Mouse (Mus musculus) limb, embryonic 14.5 days (tissue): ENCODE measurements around the gene Slc6a1. TPM values are rescaled to one million over a fixed set of nuclear protein-coding genes. Genes with fewer than 3 reads are reported as not detected.

Experiments
- ATAC-seq: fragments of 200-750 bp; cut with Nextera tagmentation; 2 replicates; pipeline ENCODE4 v1.8.0; 2017; ENCODE audit warnings: low read depth, moderate number of reproducible peaks, moderate TSS enrichment; ENCODE audit not compliant: low FRiP score
- DNase-seq: peaks from one replicate; pipeline ENCODE4 v3.0.0-alpha.2; 2015; ENCODE audit warnings: low spot score
- H3K27ac ChIP-seq: fragments of 300-500 bp; sonication (generic); replicated peaks from 2 replicates; pipeline ENCODE4 v1.5.1; 2014; ENCODE audit warnings: low read depth, mild to moderate bottlenecking, low read length, moderate library complexity, mixed read lengths
- H3K27me3 ChIP-seq: fragments of 300-500 bp; sonication (generic); 2 replicates; pipeline ENCODE4 v1.6.1; 2014; ENCODE audit warnings: low read length, mixed read lengths; ENCODE audit not compliant: control insufficient read depth, insufficient read depth
- H3K36me3 ChIP-seq: fragments of 300-500 bp; sonication (generic); 2 replicates; pipeline ENCODE4 v1.6.1; 2014; ENCODE audit warnings: mild to moderate bottlenecking, low read length, moderate library complexity, mixed read lengths; ENCODE audit not compliant: control insufficient read depth, insufficient read depth
- H3K4me1 ChIP-seq: fragments of 300-500 bp; sonication (generic); 2 replicates; pipeline ENCODE4 v1.6.1; 2014; ENCODE audit warnings: antibody characterized with exemption, low read length, mixed read lengths; ENCODE audit not compliant: control insufficient read depth, insufficient read depth
- H3K4me2 ChIP-seq: fragments of 300-500 bp; sonication (generic); replicated peaks from 2 replicates; pipeline ENCODE4 v1.6.1; 2014; ENCODE audit warnings: low read depth, mild to moderate bottlenecking, low read length, moderate library complexity; ENCODE audit not compliant: severe bottlenecking
- H3K4me3 ChIP-seq: fragments of 300-500 bp; sonication (generic); replicated peaks from 2 replicates; pipeline ENCODE4 v1.5.1; 2014; ENCODE audit warnings: low read length
- H3K9ac ChIP-seq: fragments of 300-500 bp; sonication (generic); 2 replicates; pipeline ENCODE4 v1.6.1; 2014; ENCODE audit warnings: mild to moderate bottlenecking, low read depth, low read length, moderate library complexity; ENCODE audit not compliant: severe bottlenecking
- H3K9me3 ChIP-seq: fragments of 300-500 bp; sonication (generic); 2 replicates; pipeline ENCODE4 v1.6.1; 2016; ENCODE audit warnings: low read length; ENCODE audit not compliant: control insufficient read depth
- POLR2A ChIP-seq: fragments of 200-500 bp; IDR thresholded peaks from 2 replicates; pipeline ENCODE4 v1.8.0; 2012; ENCODE audit warnings: inconsistent platforms, mild to moderate bottlenecking, moderate library complexity, borderline replicate concordance; ENCODE audit not compliant: insufficient read depth, insufficient read length; ENCODE audit errors: extremely low read depth
- WGBS: fragments of 180-500 bp; shearing (Covaris S2); extraction: QIAGEN DNeasy Blood & Tissue Kit; methylation state at CpG from one replicate; pipeline ENCODE4 v1.1.7; 2014; 5-methylcytosine and 5-hydroxymethylcytosine counted together
- polyA plus RNA-seq, 2 experiments: library from polyadenylated mRNA; depleted of rRNA in 1 of 2; stranded (reverse) in 1 of 2; unstranded in 1 of 2; fragments of >200 nt; fragmentation: Nextera tagmentation in 1 of 2; extraction: Ambion mirVana in 1 of 2; gene quantifications; 2 replicates each; pipeline versions ENCODE4 v1.2.1 to v1.2.3; 2012 to 2014

Gene Slc6a1
- polyA plus RNA-seq, 2 experiments: 0.08 to 0.77 TPM

DNA sequence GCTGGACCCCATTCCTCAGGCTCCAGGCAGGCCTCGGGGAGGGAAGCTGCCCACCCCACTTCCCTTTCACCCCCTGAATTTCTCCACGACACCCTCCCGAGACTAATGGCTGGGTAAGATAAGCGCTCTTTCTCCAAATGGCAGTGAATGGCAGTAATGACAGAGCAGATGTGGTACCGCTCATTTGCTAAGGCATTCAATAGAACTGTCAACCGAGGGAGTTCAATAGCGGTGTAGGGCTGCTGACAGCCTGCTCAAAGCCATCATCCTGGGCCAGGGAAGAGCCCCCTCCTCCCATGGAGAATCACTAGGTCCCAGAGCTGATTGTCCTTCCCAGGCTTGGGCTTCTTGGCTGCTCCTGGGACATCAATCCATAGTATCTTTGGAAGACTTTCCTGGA, 6.7 kb downstream of the Slc6a1 start:
- Histone ChIP-seq H3K27ac (no peak overlapping the region), H3K4me3 (no peak overlapping the region), H3K27me3 (peaks cover 33% of the 10 kb centered on the region), H3K4me1 (no peaks in the 10 kb centered on the region), H3K36me3 (no peaks in the 10 kb centered on the region), H3K9me3 (no peaks in the 10 kb centered on the region), H3K4me2 (no peak overlapping the region), H3K9ac (no peak overlapping the region)
- no peak for TF ChIP-seq POLR2A
- DNase-seq (no peak), ATAC-seq (no peak)
- 44% methylated on average over 7 of the region's 7 CpGs for WGBS

DNA sequence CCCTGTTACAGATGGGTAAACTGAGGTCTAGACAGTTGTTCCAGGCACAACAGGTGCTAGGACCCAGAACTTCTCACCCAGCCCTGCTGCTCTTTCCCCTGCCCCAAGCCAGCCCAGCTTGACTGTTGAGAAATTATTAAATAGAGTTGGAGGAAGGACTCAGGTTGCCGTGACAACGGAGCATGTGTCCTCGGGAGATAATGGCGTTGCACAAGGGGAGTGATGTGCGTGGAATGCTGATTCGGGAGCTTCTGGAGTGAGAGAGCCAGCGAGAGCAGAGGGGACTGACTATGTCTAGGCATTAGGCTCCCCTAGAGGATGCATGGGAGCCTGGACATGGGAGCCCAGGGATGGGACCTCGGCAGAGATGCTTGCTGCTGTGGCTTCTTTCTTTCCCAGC, 7.7 kb downstream of the Slc6a1 start:
- DNase-seq: no peak
- no peak overlapping the region for H3K4me2 ChIP-seq
- no peaks in the 10 kb centered on the region for H3K36me3 ChIP-seq
- H3K9me3 ChIP-seq: no peaks in the 10 kb centered on the region
- 67% methylated on average over 8 of the region's 8 CpGs for WGBS
- no peaks in the 10 kb centered on the region for H3K4me1 ChIP-seq
- no peak for TF ChIP-seq POLR2A
- H3K27ac ChIP-seq: no peak overlapping the region
- ATAC-seq: no peak
- H3K9ac ChIP-seq: no peak overlapping the region
- H3K27me3 ChIP-seq: peaks cover 22% of the 10 kb centered on the region; the same call in 1 of the 2 replicates
- H3K4me3 ChIP-seq: no peak overlapping the region

DNA sequence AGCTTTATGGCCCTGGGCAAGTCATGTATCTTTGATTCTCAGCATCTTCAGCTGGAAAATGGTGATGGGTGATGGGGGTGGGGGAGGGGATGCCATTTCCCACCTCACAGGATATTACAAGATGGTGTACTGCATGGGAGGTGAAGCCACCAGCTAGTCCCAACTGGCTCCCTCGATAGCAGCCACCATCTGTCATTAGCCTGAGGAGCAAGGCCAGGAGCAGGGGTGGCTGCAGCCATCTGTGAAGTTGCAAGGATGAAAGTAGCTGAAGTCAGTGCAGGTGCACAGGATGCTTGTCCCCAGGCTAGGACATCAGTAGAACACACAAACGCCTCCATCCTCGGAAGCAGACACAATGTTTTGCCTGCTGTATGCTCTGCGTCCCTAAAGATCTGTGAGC, 8.5 kb downstream of the Slc6a1 start:
- H3K4me3 ChIP-seq: no peak overlapping the region
- DNase-seq (no peak), ATAC-seq (no peak)
- no peak overlapping the region for H3K27ac ChIP-seq
- no peaks in the 10 kb centered on the region for H3K4me1 ChIP-seq
- H3K4me2 ChIP-seq: no peak overlapping the region
- no peak overlapping the region for H3K9ac ChIP-seq
- H3K36me3 ChIP-seq: no peaks in the 10 kb centered on the region
- peaks cover 21% of the 10 kb centered on the region; the same call in 1 of the 2 replicates for H3K27me3 ChIP-seq
- no peak for TF ChIP-seq POLR2A
- 66% methylated on average over 4 of the region's 4 CpGs for WGBS
- H3K9me3 ChIP-seq: no peaks in the 10 kb centered on the region

DNA sequence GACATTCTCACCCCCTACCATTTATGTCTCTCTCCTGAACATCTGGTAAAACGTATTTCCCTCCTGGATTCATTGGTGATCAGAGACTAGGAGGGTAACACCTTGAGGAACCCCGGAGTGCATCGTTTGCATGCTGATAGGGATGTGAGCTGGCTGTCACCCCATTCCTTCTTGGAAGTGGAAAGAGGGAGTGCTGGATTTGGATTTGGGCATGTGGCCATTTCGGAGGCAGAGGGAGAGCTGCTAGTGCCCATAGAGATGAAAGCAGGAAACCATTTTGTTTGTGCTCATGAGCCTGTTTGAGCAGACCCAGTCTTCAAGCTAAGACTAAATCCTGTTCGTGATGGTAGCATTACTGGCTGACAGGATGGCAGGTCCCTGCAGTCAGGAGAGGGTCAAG, 9.0 kb downstream of the Slc6a1 start:
- TF ChIP-seq POLR2A: no peak
- Histone ChIP-seq H3K27me3 (peaks cover 17% of the 10 kb centered on the region; the same call in 1 of the 2 replicates), H3K4me2 (no peak overlapping the region), H3K36me3 (no peaks in the 10 kb centered on the region), H3K27ac (no peak overlapping the region), H3K9ac (no peak overlapping the region), H3K4me1 (no peaks in the 10 kb centered on the region), H3K9me3 (no peaks in the 10 kb centered on the region), H3K4me3 (no peak overlapping the region)
- WGBS: 30% methylated on average over 5 of the region's 5 CpGs
- ATAC-seq (no peak), DNase-seq (no peak)

DNA sequence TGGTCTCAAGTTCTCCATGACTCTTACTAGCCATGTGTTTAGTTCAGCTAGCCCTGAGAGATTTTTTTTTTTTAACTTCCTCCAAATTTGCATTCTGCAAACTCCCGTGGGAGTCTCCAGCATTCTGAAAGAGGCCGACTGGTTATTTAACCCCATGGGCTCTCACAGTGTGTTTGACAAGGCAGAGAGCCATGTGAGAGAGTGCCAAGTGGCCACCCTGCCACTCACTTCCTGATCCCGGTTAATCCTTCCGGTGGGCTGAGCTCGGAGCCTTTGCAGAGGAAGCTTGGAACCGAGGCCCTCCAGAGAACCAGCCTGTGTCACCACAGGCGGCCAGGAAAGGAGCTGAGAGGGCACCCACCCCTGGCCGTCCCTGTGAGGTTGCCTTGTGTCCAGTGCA, 11.1 kb downstream of the Slc6a1 start:
- H3K27ac ChIP-seq: no peak overlapping the region
- no peaks in the 10 kb centered on the region for H3K36me3 ChIP-seq
- no peak overlapping the region for H3K4me3 ChIP-seq
- 0 out of 2 replicates have a peak, but pooled peaks cover 3% of the 10 kb centered on the region for H3K27me3 ChIP-seq
- H3K4me1 ChIP-seq: peaks cover 7% of the 10 kb centered on the region; the same call in 1 of the 2 replicates
- no peaks in the 10 kb centered on the region for H3K9me3 ChIP-seq
- no peak overlapping the region for H3K4me2 ChIP-seq
- no peak for TF ChIP-seq POLR2A
- ATAC-seq: no peak
- no peak for DNase-seq
- 36% methylated on average over 8 of the region's 8 CpGs for WGBS
- no peak overlapping the region for H3K9ac ChIP-seq

DNA sequence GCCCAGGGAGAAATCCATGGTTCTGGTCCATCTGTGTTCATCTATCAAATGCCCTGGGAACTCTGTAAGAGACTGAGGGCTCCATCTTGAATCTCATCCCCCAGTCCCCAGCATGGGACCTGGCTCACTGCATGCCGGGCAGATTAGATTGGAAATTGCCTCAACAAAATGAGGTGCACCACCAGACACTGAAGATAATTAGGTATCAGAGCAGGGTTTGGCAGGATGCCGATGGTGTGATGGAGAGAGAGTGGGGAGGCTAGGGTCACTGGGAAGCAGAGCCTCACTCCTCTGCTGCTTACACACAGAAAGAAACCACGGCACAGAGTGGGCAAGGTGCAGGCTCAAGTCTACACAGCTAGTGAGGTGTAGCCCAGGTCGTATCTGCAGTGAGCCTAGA, 12.7 kb downstream of the Slc6a1 start:
- no peak overlapping the region for H3K27ac ChIP-seq
- TF ChIP-seq POLR2A: no peak
- H3K4me3 ChIP-seq: no peak overlapping the region
- WGBS: 83% methylated on average over 4 of the region's 4 CpGs
- DNase-seq (no peak), ATAC-seq (no peak)
- H3K27me3 ChIP-seq: no peaks in the 10 kb centered on the region
- peaks cover 7% of the 10 kb centered on the region; the same call in 1 of the 2 replicates for H3K4me1 ChIP-seq
- no peaks in the 10 kb centered on the region for H3K9me3 ChIP-seq
- H3K9ac ChIP-seq: no peak overlapping the region
- no peak overlapping the region for H3K4me2 ChIP-seq
- H3K36me3 ChIP-seq: no peaks in the 10 kb centered on the region
